Mouse (Mus musculus): ENCODE data around the gene Trim17. TPM values are rescaled to one million over a fixed set of nuclear protein-coding genes. Genes with fewer than 3 reads are reported as not detected.
"Not testable (repeated sequence)": the region's sequence is repeated elsewhere in the genome, so short reads cannot be mapped to it uniquely, and the experiment has no call there.

Gene Trim17
- polyA plus RNA-seq, 1 experiment: not detected

DNA sequence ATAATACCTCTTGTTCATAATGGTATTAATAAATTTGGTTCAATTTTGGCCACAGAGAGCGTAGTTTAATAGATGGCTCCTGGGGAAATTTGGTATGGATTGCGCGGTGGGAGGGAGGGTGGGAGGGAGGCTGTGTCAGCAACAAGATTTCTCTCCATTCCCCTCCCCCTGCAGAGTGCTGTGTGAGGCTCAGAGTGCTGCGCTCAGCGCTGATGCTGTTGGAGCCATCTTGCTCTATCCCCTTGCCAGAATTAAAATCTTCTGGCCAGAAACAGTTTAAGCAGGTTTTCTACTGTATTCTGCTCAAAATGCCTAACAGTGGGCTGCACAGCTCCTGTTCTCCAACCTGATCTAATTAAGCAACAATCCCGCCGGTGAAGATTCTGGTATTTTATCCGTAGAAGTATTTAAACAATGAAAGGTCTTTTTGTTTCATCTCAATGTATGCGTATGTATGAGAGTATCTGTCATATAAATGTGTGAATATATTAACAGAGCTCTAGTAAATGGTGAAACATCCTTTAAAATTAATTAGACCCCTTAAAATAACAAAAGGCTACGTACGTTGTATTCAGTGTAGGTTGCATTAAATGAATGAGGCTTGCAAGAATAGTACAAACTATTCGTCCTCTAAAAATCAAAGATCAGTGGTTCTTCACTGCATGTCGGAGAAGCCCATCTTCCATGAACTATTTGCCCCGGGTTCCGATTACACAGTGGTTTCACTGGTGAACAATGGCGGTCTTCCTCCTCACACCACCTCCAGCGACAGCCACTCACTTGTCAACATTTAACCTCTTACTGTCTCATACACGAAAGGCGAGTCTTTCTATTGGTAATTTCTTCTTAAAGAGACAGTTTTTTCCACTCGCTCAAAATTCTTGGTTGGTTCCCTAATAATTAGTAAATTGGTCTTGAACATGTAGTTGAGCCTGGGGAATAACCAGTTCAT, 4.7 kb upstream of the Trim17 start:
- WGBS: 51% methylated on average over 20 of the region's 20 CpGs
- no peaks in the 10 kb centered on the region for H3K4me1 ChIP-seq (ENCODE audit: control insufficient read depth, insufficient read depth, low read length)
- TF ChIP-seq POLR2A (IDR thresholded peaks at IDR 0.05; ENCODE audit: borderline replicate concordance, control insufficient read depth, low read depth, low read length): no peak
- TF ChIP-seq CTCF (IDR thresholded peaks at IDR 0.05; ENCODE audit: control insufficient read depth, insufficient read depth, low read length): no peak
- no peak overlapping the region for H3K27ac ChIP-seq (ENCODE audit: control insufficient read depth, insufficient read depth, low read depth, low read length, poor library complexity)
- peak overlapping the region; percentile 57 for H3K4me3 ChIP-seq (replicated peaks; ENCODE audit: control insufficient read depth, low read depth, low read length)

DNA sequence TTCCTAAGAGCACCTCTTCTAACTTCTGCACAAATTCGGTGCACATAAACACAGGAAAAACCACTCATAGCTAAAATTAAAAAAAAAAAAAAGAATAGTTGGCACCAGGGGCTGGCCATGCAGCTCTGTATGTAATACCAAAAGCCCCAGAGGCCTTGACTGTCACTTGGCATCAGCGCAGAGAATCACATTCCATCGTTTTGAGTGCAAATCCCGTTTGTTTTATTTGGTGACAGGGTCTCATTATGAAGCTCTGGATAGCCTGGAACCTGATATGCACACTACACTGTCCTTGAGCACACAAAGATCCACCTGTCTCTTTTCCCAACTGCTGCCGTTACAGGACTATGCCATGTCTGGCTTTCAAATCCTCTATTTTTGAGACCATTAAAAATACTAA, 3.3 kb upstream of the Trim17 start:
- Histone ChIP-seq H3K4me3 (replicated peaks; ENCODE audit: control insufficient read depth, low read depth, low read length) (no peak overlapping the region), H3K4me1 (ENCODE audit: control insufficient read depth, insufficient read depth, low read length) (no peaks in the 10 kb centered on the region), H3K27ac (ENCODE audit: control insufficient read depth, insufficient read depth, low read depth, low read length, poor library complexity) (no peak overlapping the region)
- TF ChIP-seq CTCF (IDR thresholded peaks at IDR 0.05; ENCODE audit: control insufficient read depth, insufficient read depth, low read length) (no peak), POLR2A (IDR thresholded peaks at IDR 0.05; ENCODE audit: borderline replicate concordance, control insufficient read depth, low read depth, low read length) (no peak)
- WGBS: 83% methylated on average over 5 of the region's 5 CpGs

DNA sequence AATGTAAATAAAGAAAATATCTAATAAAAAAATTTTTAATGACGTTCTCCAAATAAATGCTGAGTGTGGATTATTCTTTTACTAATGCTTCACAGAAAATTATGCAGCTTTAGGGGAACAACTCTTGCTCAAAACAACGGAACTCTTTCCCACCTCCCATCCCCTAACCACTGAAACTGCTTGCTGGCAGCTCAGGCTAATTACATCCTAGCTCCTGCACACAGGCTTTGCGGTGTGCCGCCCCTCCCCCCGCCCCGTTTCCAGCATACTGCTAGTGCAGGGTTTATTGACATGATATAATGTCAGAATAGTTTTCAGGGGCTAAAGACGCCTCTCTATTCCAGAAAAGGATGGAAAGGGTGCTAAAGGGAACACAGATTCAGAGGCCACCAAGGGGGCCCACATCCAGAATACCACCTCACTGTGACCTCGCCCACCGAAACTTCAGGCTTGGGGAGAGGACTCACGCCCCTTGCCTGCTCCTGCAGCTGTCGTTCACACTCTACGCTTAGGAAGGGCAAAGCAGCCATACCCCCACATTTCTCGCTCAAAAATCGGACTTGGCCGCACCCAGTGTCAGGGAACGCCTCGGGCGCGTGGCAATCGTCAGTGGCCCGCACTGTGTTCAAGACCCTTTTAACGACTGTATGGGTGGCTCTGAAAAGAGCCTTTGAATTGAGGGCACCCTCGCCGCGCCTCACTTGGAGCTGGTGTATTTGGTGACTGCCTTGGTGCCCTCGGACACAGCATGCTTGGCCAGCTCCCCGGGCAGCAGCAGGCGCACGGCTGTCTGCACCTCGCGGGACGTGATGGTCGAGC, 925 bp upstream of the Trim17 start:
- H3K4me1 ChIP-seq (ENCODE audit: control insufficient read depth, insufficient read depth, low read length): no peaks in the 10 kb centered on the region; the same call in 1 of the 2 replicates
- WGBS: under 1% methylated on average over 33 of the region's 33 CpGs
- TF ChIP-seq POLR2A (IDR thresholded peaks at IDR 0.05; ENCODE audit: borderline replicate concordance, control insufficient read depth, low read depth, low read length) (peak; percentile 50; the same call in 1 of the 2 replicates), CTCF (IDR thresholded peaks at IDR 0.05; ENCODE audit: control insufficient read depth, insufficient read depth, low read length) (no peak)

DNA sequence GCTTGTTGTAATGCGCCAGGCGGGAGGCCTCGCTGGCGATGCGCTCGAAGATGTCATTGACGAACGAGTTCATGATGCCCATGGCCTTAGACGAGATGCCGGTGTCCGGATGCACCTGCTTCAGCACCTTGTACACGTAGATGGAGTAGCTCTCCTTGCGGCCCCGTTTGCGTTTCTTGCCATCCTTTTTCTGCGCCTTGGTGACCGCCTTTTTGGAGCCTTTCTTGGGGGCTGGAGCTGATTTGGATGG, 390 bp upstream of the Trim17 start:
- H3K27ac ChIP-seq (ENCODE audit: control insufficient read depth, insufficient read depth, low read depth, low read length, poor library complexity): peak overlapping the region; percentile 89
- peak; percentile 13; the same call in 1 of the 2 replicates for TF ChIP-seq POLR2A (IDR thresholded peaks at IDR 0.05; ENCODE audit: borderline replicate concordance, control insufficient read depth, low read depth, low read length)
- not testable (repeated sequence) for H3K4me1 ChIP-seq (ENCODE audit: control insufficient read depth, insufficient read depth, low read length)
- H3K4me3 ChIP-seq (replicated peaks; ENCODE audit: control insufficient read depth, low read depth, low read length): peak overlapping the region; percentile 68
- 0% methylated on average over 17 of the region's 17 CpGs for WGBS

More for the DNA sequence above, 925 bp upstream of the Trim17 start:
- peak overlapping the region; percentile 64 for H3K4me3 ChIP-seq (replicated peaks; ENCODE audit: control insufficient read depth, low read depth, low read length)
- peak overlapping the region; percentile 89 for H3K27ac ChIP-seq (ENCODE audit: control insufficient read depth, insufficient read depth, low read depth, low read length, poor library complexity)

DNA sequence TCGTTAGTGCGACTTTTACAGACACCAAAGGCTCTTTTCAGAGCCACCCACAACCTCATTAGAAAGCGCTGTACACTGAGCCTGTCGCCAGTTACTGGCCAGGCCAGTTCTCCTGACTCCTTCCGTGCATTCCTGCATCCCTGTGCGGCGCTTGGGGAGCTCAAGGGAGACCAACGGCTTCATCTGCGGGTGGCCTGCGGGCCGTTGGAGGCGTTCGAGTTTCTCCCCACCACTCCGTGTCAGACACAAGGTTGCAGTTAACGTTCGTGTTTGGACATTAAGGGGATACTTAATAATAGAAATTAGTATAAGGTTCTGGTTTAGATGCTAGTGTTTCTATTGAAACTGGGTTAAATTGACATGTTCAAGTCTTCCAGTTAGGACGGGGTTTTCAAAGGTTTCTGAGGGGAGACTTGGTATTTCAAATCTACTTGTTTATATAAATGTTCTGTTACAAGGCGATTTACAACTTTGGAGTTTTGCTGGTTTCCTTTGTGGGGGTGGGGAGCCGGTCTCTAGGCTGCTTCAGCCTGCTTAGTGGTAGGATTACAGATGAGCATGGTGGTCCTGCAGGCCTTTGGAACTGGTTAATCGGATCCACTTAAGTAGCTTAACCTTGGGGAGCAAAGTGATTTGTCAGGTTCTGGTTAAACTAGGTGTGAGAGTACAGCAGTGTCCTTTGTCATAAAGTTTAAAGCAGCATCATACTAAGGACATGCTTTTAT, 820 bp downstream of the Trim17 start:
- Histone ChIP-seq H3K27ac (ENCODE audit: control insufficient read depth, insufficient read depth, low read depth, low read length, poor library complexity) (peak overlapping the region; percentile 96), H3K4me3 (replicated peaks; ENCODE audit: control insufficient read depth, low read depth, low read length) (peak overlapping the region; percentile 78), H3K4me1 (ENCODE audit: control insufficient read depth, insufficient read depth, low read length) (no peaks in the 10 kb centered on the region; the same call in 1 of the 2 replicates)
- under 1% methylated on average over 20 of the region's 20 CpGs for WGBS
- TF ChIP-seq POLR2A (IDR thresholded peaks at IDR 0.05; ENCODE audit: borderline replicate concordance, control insufficient read depth, low read depth, low read length): peak; percentile 27; the same call in 1 of the 2 replicates
- no peak for TF ChIP-seq CTCF (IDR thresholded peaks at IDR 0.05; ENCODE audit: control insufficient read depth, insufficient read depth, low read length)

DNA sequence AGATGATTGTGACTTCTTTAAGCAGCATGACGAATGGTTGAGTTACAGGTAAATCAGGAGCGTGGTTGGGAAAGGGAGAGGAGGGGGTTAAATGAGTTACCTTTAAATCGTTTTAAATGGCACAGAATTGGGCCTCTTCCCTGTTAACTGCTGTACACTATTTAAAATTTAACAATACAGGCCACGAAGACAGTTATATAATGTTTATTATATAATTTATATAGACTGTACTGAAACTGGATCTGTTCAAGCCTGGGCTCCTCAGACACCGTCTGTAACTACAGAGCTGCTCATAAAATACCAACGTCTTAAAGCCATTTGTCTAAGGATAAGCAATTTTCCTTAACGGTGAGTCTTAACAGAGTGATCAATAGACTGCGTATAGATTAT, 1.4 kb downstream of the Trim17 start:
- TF ChIP-seq CTCF (IDR thresholded peaks at IDR 0.05; ENCODE audit: control insufficient read depth, insufficient read depth, low read length) (no peak), POLR2A (IDR thresholded peaks at IDR 0.05; ENCODE audit: borderline replicate concordance, control insufficient read depth, low read depth, low read length) (no peak)
- Histone ChIP-seq H3K4me3 (replicated peaks; ENCODE audit: control insufficient read depth, low read depth, low read length) (peak overlapping the region; percentile 78), H3K4me1 (ENCODE audit: control insufficient read depth, insufficient read depth, low read length) (no peaks in the 10 kb centered on the region; the same call in 1 of the 2 replicates), H3K27ac (ENCODE audit: control insufficient read depth, insufficient read depth, low read depth, low read length, poor library complexity) (no peak overlapping the region)
- 29% methylated on average over 8 of the region's 8 CpGs for WGBS

DNA sequence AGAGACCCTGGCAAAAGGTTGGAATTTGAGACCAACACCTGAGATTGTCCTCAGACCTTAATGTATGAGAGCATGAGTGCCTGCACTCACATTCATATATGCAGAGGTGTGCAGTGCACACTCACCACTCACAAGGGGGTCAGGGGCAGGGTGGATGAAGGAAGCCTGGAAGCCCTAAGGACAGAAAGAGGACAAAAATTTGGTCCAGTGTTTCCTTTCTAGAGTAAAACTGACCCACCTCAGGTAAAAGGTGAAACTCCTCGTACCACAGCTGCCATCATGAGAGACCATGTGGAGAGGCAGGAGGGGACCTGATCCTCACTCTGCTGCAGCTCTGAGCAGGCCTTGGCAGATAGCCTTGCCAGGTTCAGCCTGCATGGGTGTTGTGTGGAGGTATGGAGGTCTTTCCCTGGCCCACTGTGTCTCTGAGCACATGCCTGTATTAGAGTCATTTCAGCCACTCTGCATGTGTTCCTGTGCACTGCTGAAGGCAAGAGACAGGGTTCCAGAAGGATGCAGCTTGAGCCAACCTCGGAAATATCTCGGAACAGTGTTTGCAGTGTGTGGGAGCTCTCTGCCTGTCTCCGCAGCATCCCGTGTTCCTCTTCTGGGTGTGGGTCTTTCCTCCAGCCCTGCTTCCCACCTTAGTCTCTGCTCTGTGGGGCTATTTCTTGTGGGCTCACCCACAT, 2.9 kb downstream of the Trim17 start:
- H3K4me1 ChIP-seq (ENCODE audit: control insufficient read depth, insufficient read depth, low read length): no peaks in the 10 kb centered on the region; the same call in 1 of the 2 replicates
- TF ChIP-seq CTCF (IDR thresholded peaks at IDR 0.05; ENCODE audit: control insufficient read depth, insufficient read depth, low read length): no peak
- TF ChIP-seq POLR2A (IDR thresholded peaks at IDR 0.05; ENCODE audit: borderline replicate concordance, control insufficient read depth, low read depth, low read length): no peak
- peak overlapping the region; percentile 34 for H3K4me3 ChIP-seq (replicated peaks; ENCODE audit: control insufficient read depth, low read depth, low read length)
- peak overlapping the region; percentile 14 for H3K27ac ChIP-seq (ENCODE audit: control insufficient read depth, insufficient read depth, low read depth, low read length, poor library complexity)
- 91% methylated on average over 5 of the region's 5 CpGs for WGBS

All from bone marrow, adult 2 months (tissue).